Mouse (Mus musculus) embryonic stem cell, embryonic (primary cell): Measurements from ENCODE around the gene Med9.

Experiments
- CTCF ChIA-PET, 4 experiments: fragments of 300-600 bp in 2 of 4; fragments of 350-600 bp in 2 of 4; sonication (Branson Sonifier 250); formaldehyde crosslinking; loops; one replicate each; lab custom pipeline; 2022; ENCODE audit warnings: inconsistent platforms in 2 of 4; lab: Charles Lee
- POLR2A ChIA-PET, 4 experiments: fragments of 300-600 bp in 2 of 4; fragments of 350-600 bp in 2 of 4; sonication (Branson Sonifier 250); formaldehyde crosslinking; loops; one replicate each; lab custom pipeline; 2022; ENCODE audit warnings: antibody characterized with exemption in 4 of 4, inconsistent platforms in 1 of 4; lab: Charles Lee

Med9 gene

DNA sequence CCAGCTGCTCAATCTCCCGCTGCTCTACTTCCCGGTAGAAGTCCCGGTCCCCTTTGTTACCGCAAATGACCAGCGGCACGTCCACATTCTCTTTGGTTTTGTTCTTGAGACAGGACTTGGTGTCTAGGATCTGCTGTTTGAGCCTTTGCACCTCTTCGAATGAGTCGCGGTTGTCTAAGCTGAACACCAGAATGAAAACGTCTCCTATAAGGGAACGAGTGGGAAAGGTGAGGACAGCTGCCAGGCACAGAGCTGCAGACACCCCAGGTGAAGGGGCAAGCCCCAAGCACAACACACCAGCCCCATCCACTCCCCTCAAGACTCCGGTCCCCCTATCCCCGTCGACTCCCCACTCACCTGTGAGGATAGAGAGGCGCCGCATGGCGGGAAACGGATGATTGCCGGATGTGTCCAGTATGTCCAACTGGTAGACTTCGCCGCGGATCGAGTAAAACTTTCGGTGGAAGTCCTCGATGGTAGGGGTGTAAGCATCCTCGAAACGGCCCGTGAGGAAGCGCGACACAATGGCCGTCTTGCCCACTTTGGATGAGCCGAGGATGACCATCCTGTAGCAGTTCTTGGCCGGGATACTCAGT, 16.3 kb downstream of the Med9 start:
- POLR2A ChIA-PET, result interaction anchor here in 3 of 4 experiments (0.5 to 4.3 kb wide), 81 partner anchors 8 to 844 kb away, joined by 3 to 48 read pairs (median 4); partner anchors contain the start of genes Cops3 (in 1 of the 3), Med9 (in 1 of the 3), Nt5m (in 1 of the 3) and Pemt (in 1 of the 3)

DNA sequence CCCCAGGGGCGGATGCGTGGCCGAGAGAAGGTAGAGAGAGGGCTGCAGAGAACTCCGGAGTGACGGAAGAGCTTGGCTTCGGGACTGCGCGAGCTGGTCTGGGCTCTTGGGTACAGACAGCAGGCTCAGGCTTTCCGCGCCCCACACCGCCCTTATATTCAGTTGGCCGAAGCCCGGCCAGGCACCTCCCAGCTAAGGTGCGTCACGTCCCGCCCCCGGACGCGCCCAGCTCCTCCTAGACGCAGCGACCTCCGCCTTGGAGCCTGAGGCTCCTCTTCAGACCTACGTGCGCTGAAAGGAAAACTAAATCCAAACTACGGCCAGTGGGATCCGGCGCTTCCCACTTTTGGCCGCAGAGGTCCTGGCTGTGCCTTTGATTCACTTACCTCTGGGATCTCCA, 16.8 kb downstream of the Med9 start, which contains the start of gene Rasd1:
TSS of gene Rasd1 (minus strand) at position 127 of the 400 bp plus-strand sequence.
- CTCF ChIA-PET, result interaction anchor here (0.5 to 1.8 kb wide), 26 partner anchors 10 to 590 kb away, joined by 3 to 9 read pairs (median 4); partner anchors contain the start of genes Med9 (in 1 of the 4), Pemt (in 1 of the 4), Prss38 (in 1 of the 4) and Rai1 (in 1 of the 4)

More for the DNA sequence above, 16.3 kb downstream of the Med9 start:
- CTCF ChIA-PET, result interaction anchor here (0.5 to 1.8 kb wide), 27 partner anchors 10 to 589 kb away, joined by 3 to 9 read pairs (median 4); partner anchors contain the start of genes Med9 (in 1 of the 4), Pemt (in 1 of the 4), Prss38 (in 1 of the 4) and Rai1 (in 1 of the 4)

DNA sequence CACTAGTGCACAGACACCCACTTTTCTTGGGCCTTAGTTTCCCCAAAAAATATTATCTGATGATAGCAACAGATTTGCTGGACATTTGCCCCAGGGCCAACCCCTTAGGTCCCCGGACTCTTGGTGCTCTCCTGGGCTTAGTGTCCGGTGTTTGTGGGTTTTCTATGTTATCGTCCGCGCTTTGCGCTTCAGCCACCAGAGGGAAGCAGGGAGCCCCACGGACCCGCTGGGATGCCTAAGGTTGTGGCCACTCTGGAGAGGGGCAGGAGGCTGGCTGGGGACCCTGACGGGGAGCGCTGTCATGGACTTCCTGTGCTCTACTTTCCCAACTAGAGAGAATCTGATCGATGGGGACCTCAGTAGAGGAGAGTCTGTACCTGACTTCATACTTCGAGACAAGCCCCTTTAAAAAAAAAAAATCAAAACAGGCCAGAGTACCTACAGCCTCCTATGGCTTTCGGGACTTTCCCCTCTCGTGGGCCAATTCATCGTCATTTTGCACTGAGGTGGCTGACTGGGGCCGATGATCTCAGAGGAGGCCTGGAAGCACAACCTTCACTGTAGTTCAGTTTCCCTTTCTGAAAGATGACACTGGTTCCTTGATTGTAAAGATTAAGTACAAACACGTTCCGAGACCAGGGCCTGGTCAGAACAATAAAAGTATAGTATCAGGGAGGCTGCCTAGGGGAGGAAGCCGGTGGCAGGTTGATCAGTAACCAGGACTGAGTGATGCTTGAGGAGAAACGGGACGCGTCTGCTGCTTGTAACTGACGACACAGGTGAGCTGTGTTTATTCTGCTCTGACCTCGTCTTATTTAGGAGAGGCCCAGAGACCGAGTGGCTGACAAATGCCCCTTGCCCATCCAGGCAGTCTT, 17.5 kb downstream of the Med9 start:
- CTCF ChIA-PET, result interaction anchor here in 3 of 4 experiments (0.5 to 1.8 kb wide), 17 partner anchors 9 to 119 kb away, joined by 3 to 9 read pairs (median 4); partner anchors contain the start of genes Med9 (in 1 of the 3) and Pemt (in 1 of the 3)
- POLR2A ChIA-PET, result interaction anchor here in 3 of 4 experiments (0.5 to 4.3 kb wide), 72 partner anchors 9 to 505 kb away, joined by 3 to 48 read pairs (median 4); partner anchors contain the start of genes Cops3 (in 1 of the 3), Med9 (in 1 of the 3), Nt5m (in 1 of the 3) and Pemt (in 1 of the 3)

More for the DNA sequence above, 16.8 kb downstream of the Med9 start, which contains the start of gene Rasd1:
- POLR2A ChIA-PET, result interaction anchor here in 3 of 4 experiments (0.5 to 4.3 kb wide), 81 partner anchors 7 to 764 kb away, joined by 3 to 48 read pairs (median 4); partner anchors contain the start of genes Cops3 (in 1 of the 3), Med9 (in 1 of the 3), Nt5m (in 1 of the 3) and Pemt (in 1 of the 3)

DNA sequence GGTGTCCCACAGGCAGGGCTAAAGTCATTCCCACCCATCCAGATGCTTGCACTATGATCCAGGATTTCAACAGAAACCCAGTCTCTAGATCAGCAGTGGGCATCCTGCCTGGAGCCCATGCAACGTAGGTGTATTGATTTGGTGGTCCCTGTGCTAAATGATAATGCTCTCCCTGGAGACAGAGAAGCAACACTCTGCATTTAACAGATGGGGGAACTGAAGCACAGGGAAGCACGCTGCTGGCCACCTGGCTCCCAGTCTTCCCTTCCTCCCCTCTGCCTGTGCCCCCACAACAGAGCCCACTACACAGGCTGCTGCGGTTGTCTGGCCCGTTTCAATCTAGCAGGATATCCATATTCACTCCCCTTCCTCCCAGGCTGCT, 18.1 kb downstream of the Med9 start:
- POLR2A ChIA-PET, result interaction anchor here in 1 of 4 experiments (1.7 to 4.3 kb wide), 2 partner anchors 9 to 73 kb away, joined by 5 to 25 read pairs; no protein-coding TSS in a partner anchor
- CTCF ChIA-PET, result no interaction called here

DNA sequence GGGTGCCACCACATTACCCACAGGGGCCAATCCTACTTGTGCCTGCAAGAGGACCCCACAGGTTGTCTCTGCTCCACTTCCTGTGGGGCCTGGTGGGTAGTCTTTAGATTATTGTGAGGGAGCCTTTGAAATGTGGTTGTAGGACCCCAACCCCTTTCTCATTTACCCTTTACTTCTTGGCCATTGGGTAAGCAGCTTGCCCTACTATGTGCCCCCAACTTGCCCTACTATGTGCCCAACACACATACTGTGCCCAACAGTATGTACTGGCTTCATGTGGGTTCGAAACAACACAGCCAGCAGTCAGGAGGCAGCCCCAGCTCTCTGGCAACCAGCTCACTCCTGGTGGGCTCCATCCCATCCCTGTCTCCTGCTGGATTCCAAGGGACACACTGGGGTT, 19.8 kb downstream of the Med9 start:
- CTCF ChIA-PET, result no interaction called here
- POLR2A ChIA-PET, result interaction anchor here in 1 of 4 experiments (1.7 kb wide), 1 partner anchor 8 kb away, joined by 6 read pairs; no protein-coding TSS in a partner anchor

DNA sequence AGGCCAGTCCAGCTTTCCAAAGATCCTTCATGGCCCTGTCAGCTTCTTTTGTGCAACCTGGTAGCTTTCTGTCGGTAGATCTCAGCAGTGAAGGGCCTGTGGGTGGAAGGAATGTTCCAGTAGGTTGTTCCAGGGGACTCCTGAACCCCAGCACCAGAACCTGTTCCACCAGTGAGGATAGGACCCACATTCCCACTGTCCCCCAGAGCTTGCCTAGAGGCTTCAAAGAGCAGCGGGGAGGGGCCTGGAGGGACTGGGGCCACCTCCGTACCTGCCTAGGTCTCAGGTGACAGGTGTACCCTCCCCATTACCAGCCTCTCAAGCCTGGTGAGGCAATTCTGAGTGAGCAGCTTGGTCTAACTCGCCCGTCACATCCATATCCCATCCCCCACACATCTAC, 22.8 kb downstream of the Med9 start:
- CTCF ChIA-PET, result no interaction called here
- POLR2A ChIA-PET, result interaction anchor here in 1 of 4 experiments (1.0 to 2.1 kb wide), 2 partner anchors 11 to 18 kb away, joined by 5 to 8 read pairs; no protein-coding TSS in a partner anchor

DNA sequence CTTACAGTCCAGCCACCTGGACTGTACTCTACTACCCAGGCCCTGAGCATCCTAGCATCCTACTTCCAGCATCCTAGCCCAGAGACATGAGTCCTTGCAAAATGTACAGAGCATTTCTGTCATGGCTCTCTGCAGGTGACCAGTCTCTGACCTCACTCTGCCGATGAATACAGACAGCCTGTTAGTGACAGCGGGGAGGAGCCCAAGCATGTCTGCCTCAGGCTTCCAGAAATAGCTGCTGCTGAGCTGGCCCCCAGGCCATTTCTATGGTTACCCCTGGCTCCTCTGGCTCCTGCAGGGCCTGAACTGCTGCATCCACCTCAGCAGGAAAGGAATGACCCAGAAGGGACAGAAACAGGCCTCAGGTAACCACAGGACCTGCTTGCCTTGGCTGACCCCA, 23.7 kb downstream of the Med9 start:
- POLR2A ChIA-PET, result interaction anchor here in 3 of 4 experiments (0.6 to 2.1 kb wide), 5 partner anchors 8 to 142 kb away, joined by 3 to 8 read pairs (median 3); no protein-coding TSS in a partner anchor
- CTCF ChIA-PET, result no interaction called here

DNA sequence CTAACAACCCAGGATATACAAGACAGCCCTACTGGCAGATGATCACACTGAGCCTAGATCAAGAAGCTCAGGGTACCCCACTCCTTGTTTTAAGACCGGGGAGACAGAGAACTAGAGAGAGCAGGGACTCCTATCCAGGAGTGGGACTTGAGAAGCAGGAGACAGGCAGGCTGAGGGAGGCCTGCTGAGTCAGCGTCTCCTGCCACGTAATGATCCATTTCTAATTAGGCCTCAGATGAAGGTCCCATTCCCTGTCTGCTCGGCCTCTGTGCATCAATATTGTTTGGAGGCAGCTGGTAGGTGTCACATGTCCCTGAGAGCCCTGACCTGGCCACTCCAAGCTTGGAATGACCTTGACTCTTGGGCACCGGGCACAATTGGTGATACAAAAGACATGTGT, 25.4 kb downstream of the Med9 start:
- POLR2A ChIA-PET, result interaction anchor here in 2 of 4 experiments (0.8 to 4.8 kb wide), 4 partner anchors 9 to 21 kb away, joined by 3 to 25 read pairs (median 4); partner anchors contain the start of gene Rasd1 (in 1 of the 2)
- CTCF ChIA-PET, result interaction anchor here in 2 of 4 experiments (0.6 to 2.5 kb wide), 2 partner anchors 9 to 20 kb away, joined by 3 to 9 read pairs; partner anchors contain the start of gene Rasd1 (in 1 of the 2)

DNA sequence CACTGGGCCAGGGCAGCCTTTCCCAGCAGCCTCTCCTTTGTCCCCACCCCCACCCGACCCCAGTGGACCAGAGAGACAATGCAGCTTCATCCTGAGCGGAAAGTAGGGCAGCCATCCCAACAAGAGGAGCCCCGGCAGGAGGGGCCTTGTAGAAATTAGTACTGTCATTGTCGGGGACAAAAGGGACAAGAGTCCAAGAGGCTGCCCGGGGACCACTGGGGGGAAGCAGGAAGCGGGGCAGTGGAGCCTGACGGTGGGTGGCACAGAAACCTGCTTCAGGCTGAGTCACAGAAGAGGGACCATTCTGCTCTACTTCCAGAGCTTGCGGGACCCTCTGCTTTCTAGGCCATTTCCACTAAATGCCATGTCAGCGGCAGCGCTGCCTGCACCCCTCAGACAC, 27.2 kb downstream of the Med9 start:
- CTCF ChIA-PET, result interaction anchor here in 2 of 4 experiments (0.6 to 2.5 kb wide), 4 partner anchors 10 to 224 kb away, joined by 3 to 10 read pairs (median 6); partner anchors contain the start of gene Rasd1 (in 2 of the 2)
- POLR2A ChIA-PET, result interaction anchor here in 3 of 4 experiments (0.6 to 4.8 kb wide), 7 partner anchors 10 to 248 kb away, joined by 3 to 25 read pairs (median 4); partner anchors contain the start of gene Rasd1 (in 3 of the 3)

DNA sequence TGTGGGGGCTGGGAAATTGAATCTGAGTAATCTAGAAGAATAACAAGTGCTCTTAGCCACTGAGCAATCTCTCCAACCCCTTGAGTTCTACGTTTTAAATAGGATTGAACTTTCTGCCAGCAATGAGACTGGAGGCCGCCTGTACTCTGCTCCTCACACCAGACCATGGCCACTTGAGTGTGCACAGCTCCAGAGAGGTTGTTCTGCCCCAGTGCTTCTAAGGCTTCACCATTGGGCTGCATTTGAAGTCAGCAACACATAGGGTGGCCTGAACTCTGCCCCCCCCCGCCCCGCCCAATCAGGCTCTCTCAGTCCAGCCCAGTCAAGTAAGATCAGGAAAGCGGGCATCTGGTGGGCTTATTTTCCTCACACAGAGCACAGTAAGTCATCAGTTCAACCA, 29.8 kb downstream of the Med9 start:
- POLR2A ChIA-PET, result interaction anchor here in 1 of 4 experiments (1.6 to 4.8 kb wide), 2 partner anchors 10 to 14 kb away, joined by 3 to 25 read pairs; partner anchors contain the start of gene Rasd1
- CTCF ChIA-PET, result interaction anchor here in 2 of 4 experiments (0.5 to 0.7 kb wide), 2 partner anchors 19 to 1065 kb away, joined by 4 to 6 read pairs; no protein-coding TSS in a partner anchor

DNA sequence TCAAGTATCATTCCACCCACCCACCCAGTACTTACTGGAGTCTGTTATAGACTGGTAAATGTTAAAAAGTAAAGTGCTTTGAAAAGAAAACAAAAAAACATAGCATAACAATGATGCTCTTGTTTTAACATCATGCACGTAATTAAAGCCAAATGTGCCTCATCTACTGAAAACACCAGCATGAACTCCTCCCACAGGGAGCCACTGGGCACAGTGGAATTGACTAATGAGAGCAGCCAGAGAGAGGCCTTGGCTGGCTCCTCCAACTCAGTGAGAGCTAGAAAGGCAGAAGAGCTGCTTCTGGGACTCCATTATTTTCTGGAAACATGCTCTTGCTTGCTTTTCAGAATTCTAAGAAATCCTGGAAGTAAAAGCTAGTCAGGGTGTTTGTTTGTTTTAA, 41.4 kb downstream of the Med9 start:
- POLR2A ChIA-PET, result interaction anchor here in 2 of 4 experiments (1.2 to 1.8 kb wide), 3 partner anchors 13 to 27 kb away, joined by 3 to 4 read pairs (median 3); no protein-coding TSS in a partner anchor
- CTCF ChIA-PET, result no interaction called here

DNA sequence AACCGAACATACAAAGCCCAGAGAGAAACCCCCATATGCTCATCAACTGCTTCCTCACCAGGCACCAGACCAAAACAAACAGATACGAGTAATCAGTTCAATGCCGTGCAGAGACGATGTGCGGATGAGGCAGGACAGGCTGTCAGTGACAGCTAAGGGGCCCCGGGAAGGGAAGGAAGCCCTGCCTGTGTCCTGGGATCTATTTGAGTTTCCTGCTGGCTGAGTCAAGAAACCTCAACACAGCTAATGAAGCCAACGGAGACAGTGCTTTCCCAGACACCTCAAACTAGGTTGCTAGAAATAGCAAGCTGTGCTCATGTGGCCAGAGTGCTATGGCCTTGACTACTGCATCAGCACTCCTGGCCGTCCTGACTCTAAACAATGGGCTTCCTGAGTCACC, 43.4 kb downstream of the Med9 start:
- POLR2A ChIA-PET, result interaction anchor here in 2 of 4 experiments (0.7 to 1.5 kb wide), 6 partner anchors 9 to 92 kb away, joined by 3 to 5 read pairs (median 4); partner anchors contain the start of gene Rasd1 (in 1 of the 2)
- CTCF ChIA-PET, result interaction anchor here in 2 of 4 experiments (0.8 to 1.2 kb wide), 4 partner anchors 27 to 213 kb away, joined by 3 to 4 read pairs (median 3); partner anchors contain the start of gene Rasd1 (in 1 of the 2)

DNA sequence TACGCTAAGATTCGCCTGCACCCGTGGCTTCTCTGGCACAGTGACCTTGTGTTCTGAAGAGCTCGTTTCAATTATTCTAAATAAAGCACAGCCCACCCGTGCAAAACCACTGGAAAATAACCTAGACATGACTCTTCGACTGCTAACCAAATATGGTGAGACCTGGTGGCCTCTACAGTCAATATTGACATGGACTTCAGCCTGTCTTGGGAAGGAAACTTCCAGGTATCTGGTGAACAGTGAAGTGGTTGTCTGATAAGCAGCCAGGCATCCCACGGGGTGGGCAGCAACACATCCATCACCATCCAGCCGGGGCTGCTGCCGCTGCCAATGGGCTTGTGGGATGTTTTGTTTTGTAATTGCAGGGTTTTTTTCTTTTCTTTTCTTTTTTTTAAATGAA, 46.3 kb downstream of the Med9 start:
- ChIA-PET POLR2A (no interaction called here), CTCF (no interaction called here)

DNA sequence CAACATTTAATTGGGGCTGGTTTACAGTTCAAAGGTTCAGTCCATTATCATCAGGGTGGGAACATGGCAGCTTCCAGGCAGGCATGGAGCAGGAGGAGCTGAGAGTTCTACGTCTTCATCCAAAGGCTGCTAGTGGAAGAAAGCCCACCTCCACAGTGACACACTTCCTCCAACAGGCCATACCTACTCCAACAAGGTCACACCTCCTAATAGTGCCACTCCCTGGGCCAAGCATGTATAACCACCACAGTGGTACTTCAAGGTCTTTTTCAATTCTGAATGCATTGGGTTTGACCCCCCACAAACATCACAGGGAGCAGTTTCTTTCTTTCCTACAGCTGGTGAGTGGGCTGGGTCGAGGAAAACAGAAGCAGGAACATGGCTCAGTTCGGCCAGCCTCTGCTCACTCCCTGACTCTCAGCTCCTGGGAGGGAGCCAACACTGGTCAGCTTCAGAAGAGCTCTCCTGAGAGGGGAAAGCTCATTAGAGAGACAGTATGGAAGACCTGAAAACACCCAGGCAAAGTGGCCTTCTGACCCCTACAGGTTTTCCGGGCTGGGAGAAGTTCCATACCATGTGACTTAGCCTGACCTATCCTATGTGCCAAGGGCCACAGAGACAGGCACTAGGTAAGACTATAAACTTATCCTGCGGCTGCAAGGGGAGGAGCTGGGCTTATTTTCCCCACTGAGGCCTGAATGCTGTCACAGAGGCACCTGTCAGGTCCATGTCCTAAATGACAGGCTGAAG, 53.4 kb downstream of the Med9 start:
- ChIA-PET CTCF (interaction anchor here in 1 of 4 experiments (0.6 kb wide), 1 partner anchor 66 kb away, joined by 5 read pairs; no protein-coding TSS in a partner anchor), POLR2A (interaction anchor here in 3 of 4 experiments (0.6 to 1.7 kb wide), 10 partner anchors 9 to 156 kb away, joined by 3 to 8 read pairs (median 3); partner anchors contain the start of gene Rasd1 (in 1 of the 3))

DNA sequence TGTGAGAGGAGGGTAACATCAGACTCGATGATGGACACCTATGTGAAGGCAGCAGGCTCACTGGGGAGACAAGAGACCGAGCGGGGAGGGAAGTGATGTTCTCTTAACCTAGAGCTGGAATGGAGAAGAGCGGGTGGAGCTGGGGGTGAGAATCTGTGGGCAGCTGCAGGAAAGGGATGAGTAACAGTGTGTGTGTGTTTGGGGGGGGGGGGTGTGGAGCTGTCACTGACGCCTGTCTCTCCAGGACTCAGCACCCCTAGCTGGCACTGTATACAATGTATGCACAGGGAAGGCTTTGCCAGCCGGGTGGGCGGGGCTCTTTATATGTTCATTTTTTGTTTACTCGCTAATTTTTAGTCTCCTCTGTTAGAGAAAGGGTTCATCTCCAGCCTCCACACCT, 55.8 kb downstream of the Med9 start:
- CTCF ChIA-PET, result no interaction called here
- POLR2A ChIA-PET, result interaction anchor here in 2 of 4 experiments (1.1 to 2.1 kb wide), 8 partner anchors 10 to 110 kb away, joined by 3 to 5 read pairs (median 4); partner anchors contain the start of gene Rasd1 (in 1 of the 2)

DNA sequence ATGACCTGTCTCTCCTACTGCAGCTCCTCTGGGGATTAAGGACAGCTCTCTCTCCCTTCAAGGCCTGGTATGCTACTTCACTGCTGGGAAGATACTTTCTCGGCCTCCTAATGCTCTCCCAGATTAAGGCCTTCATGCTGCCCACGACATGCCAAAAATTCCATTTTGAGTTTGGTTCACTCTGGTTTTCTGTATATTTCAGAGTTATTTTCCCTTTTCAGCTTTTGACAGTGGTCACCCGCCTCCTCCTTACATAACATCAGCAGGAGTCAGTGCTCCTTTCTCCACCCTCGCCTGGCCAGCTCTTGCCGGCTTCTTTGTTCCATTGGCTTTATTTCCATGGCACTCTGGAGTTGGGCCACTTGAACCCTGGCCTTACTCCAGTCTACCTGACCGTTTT, 56.7 kb downstream of the Med9 start:
- CTCF ChIA-PET, result no interaction called here
- POLR2A ChIA-PET, result interaction anchor here in 2 of 4 experiments (1.1 to 2.1 kb wide), 7 partner anchors 12 to 110 kb away, joined by 3 to 5 read pairs (median 4); partner anchors contain the start of gene Rasd1 (in 1 of the 2)
